Mouse (Mus musculus): ENCODE measurements around the gene Mog.
"Not testable (repeated sequence)": the region's sequence is repeated elsewhere in the genome, so short reads cannot be mapped to it uniquely, and the experiment has no call there.

The Mog gene

DNA sequence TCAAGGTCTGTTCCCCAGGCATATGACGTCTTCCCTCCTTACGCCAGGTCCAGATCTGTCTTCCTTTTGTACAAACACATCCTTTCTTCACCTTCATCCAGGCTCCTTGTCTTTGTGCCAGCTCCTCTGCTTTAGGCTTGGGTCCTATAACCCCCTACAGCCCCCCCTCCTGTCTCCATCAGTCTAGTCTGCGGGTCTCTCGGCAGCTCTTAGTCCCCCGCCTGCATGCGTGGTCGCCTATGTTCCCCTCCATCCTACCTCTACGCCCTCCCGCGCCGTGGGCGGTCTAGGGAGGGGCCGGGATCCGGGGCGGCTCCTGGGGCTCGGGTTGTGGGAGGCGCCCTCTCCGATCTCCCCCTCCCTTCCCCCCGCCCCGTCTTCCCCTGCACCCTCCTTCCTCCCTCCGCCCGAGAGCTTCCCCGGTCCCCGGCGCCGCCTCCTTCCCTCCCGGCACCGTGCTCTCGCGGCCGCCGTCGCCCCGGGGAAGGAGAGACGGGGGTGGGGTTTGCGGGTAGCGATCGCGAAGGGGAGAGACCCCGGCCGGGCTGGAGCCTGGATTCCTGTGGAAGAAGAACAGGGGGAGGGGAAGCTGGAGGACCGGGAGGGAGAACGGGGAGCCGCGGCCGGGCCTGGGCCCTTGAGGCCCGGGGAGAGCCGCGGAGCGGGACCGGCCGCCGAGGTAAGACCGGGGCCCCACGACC lies 22.6 kb upstream of the Mog start, which contains the start of gene Gabbr1:
Gabbr1 (plus strand) TSS at position 356 of the 701 bp plus-strand sequence.
- DNase-seq (ENCODE audit: low spot score): peak; percentile 82

DNA sequence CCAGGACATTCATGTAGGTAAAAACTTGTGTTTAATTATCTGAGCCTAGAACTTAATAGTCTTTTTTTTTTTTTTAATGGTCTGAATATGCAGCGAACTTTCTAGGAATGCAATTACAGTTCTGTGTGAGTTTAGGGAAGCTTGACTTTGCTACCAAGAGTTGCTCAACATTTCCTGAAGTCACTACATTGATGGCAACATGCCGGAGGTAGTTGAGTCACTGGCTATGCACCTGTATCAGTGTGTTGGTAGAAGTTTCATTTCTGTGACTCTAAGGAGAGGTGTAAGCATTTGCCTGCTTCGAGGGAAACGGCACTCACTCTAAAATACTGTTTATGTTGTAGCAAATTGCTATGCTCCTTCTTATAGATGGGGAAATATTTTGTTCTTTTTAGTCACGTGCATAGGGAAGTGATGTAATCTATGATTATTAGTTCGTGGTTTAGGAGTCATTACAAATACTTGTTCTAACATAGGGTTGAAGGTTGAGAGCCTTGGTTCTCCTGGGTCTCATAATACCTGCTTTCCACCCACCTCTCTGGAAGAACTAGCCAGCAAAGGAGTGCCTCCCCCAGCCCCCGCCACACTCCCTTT lies 21.6 kb upstream of the Mog start:
- DNase-seq (ENCODE audit: low spot score): peak; percentile 22

GRCm38 (mm10) chr17:37039127-37039894 lies 16.1 kb upstream of the Mog start:
- no peak for DNase-seq (ENCODE audit: low spot score)

GRCm38 (mm10) chr17:37029162-37029561 lies 6.0 kb upstream of the Mog start:
- no peak for DNase-seq (ENCODE audit: low spot score)

GRCm38 (mm10) chr17:37028683-37029120 lies 5.5 kb upstream of the Mog start:
- DNase-seq (ENCODE audit: low spot score): peak; percentile 91

- no peak for DNase-seq (ENCODE audit: low spot score)
Measured at GRCm38 (mm10) chr17:37028212-37028611, 5.0 kb upstream of the Mog start.

DNA sequence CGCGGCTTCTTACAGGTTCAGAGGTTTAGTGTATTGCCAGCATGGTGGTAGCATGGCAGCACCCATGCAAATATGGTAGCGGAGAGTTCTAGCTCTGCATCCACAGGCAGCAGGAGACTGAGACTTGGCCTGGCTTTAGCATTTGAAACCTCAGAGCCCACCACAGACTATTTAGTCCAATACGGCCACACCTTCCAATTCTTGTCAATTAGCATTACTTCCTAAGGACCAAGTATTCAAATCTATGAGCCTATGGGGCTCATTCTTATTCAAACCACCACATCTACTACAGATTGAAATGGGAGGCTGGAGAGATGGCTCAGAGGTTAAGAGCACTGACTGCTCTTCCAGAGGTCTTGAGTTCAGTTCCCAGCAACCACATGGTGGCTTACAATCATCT lies 4.3 kb upstream of the Mog start:
- DNase-seq (ENCODE audit: low spot score): no peak

DNA sequence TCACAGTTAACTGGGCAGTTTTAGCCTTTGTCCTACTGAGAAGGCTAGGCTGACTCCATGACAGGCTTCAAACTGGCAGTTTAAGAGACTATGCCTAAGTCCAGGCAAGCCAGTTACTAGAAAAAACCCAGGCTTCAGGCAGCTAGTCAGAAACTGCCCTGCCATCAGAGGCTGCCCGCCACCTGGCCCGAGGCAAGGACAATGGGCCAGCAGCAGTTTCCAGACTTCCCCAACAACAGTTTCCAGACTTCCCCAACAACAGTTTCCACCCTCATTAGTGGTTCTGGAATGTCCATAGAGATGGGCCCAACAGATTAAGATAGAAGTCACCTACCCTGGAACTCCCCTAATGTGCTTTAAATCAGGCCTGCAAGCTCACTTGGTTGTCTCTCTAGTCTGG lies 3.2 kb upstream of the Mog start:
- DNase-seq (ENCODE audit: low spot score): no peak

DNA sequence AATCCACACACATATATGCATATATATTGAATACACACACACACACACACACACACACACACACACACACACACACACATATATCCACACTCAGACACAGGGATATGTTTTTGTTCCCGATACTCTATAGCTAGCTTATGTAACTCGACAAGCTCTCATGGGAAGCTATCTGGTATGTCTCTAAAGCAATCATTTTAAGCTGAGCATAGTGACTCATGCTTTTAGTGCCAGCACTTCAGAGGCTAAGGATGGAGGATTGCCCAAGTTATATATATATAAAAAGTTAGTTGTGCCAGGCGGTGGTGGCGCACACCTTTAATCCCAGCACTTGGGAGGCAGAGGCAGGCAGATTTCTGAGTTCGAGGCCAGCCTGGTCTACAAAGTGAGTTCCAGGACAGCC lies 4.0 kb downstream of the Mog start:
- DNase-seq (ENCODE audit: low spot score): not testable (repeated sequence)

DNA sequence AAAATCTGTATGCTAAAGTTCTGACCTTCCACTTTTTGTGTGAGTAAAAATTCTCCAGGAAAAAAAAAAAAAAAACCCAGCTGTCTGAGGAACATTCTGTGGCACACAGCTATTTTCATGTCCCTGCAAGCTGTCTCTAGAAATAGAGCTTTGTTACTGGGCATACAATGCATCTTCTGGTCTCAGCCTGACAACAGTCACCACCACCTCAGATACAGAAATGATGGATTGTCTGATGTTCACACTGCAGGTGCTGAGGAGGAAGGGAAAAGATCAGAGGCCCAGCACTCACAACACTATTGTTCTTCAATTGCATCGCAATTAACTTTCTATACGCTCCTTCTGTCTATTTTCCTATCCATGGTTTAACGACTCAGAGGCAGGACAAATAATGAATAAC lies 4.9 kb downstream of the Mog start:
- DNase-seq (ENCODE audit: low spot score): no peak

GRCm38 (mm10) chr17:37016333-37016732 lies 6.9 kb downstream of the Mog start:
- DNase-seq (ENCODE audit: low spot score): no peak

DNA sequence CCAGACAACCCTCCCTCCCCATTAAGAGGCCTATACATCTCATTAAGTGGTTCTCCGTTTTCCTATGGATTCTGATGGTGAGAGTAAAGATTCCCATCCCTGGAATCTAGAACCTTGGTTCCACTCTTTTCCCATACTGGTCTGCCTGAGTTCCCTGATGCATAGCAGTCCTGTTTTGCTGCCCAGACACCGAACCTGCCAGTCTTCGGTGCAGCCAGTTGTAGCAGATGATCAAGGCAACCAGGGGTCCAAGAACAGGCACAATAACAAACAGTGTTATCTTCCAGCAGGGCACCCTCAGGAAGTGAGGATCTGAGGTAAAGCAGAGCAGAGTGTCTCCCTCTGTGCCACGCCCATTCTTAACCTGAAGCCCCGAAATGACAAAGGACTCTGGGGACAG lies 11.1 kb downstream of the Mog start:
- no peak for DNase-seq (ENCODE audit: low spot score)

DNA sequence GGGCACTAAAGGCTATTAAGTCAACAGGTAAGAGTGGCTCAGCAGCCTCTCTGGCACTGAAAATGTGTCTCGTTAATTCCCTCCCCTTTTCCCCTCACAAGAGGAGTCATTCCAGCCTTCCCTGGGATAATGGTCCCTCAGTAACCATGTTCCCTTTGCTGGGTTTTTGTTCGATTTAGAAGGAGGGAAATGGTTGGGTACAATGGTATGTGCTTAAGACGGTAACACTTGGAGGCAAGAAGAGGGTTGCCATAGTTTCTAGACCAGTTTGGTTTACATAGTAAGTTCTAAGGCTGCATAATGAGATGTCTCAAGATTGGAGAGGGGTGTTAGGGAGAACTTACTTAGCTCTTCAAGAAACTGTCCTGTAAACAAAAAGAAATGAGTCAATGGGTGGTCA lies 11.5 kb downstream of the Mog start:
- DNase-seq (ENCODE audit: low spot score): no peak

GRCm38 (mm10) chr17:37009460-37010042 lies 13.6 kb downstream of the Mog start:
- no peak for DNase-seq (ENCODE audit: low spot score)

- DNase-seq (ENCODE audit: low spot score): no peak
Measured at GRCm38 (mm10) chr17:37008161-37008560, 15.0 kb downstream of the Mog start.

- no peak for DNase-seq (ENCODE audit: low spot score)
Measured at GRCm38 (mm10) chr17:37003366-37003765, 19.8 kb downstream of the Mog start.

GRCm38 (mm10) chr17:37002364-37003330 lies 20.6 kb downstream of the Mog start:
- peak; percentile 74 for DNase-seq (ENCODE audit: low spot score)

DNA sequence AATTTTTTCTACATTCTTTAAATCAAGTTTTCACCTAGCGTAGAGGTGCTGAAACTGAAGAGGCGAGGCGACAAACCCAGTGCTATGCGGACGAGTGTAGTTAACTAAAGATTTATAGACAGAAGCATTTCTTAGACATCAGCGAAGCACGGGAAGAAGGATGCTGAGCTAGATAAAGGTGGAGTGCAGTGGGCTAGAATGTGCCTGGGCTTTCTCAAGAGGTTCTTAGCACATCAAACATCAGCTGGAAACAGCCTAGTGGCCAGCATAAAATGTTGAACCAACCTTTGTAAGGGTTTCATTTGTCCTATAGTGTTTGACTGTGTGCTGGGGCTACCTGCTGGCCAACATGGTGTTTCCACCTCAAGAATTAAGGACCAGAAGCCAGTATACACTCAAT lies 22.3 kb downstream of the Mog start, which contains the start of gene Zfp57:
Zfp57 (plus strand) TSS at position 301 of the 400 bp plus-strand sequence.
- DNase-seq (ENCODE audit: low spot score): no peak

DNA sequence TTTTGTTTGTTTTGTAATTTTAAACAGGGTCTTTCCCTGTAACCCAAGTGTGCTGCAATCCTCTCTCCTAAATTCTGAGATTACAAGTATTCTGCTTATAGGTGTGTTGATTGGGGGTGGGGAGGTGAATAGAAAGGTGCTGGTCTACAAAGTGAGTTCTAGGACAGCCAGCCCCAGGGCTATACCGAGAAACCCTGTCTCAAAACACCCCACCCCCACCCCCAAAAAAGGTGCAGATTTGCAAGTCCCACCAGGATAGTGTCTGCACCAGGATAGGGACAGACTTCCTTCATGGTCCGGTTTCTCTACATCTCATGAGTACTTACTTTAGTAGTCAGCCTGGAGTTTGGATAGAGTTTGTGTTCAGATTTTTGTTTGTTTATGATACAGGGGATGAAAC lies 24.7 kb downstream of the Mog start:
- DNase-seq (ENCODE audit: low spot score): no peak

GRCm38 (mm10) chr17:36997033-36997735 lies 26.0 kb downstream of the Mog start:
- peak; percentile 89 for DNase-seq (ENCODE audit: low spot score)

DNA sequence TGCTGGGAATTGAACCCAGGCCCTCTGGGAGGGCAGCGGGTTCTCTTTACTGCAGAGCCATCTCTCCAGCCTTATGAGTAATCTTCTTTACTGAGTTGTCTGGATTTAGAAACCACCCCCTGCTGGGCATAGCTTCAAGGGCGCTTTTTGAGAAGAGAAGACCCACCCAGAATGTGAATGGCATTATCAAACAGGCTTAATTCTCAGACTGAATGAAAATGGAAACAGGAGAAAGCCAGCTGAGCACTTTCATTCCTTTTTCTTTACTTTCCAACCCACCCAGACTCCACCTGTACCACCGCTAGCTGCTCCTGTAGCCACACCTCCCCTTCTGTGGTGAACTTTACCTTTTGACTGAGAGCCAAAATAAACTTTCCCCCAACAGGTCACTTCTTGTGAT lies 27.8 kb downstream of the Mog start:
- no peak for DNase-seq (ENCODE audit: low spot score)

All from urinary bladder, postnatal 14 days (tissue).